Mouse (Mus musculus): ENCODE data around the gene Axin2. TPM values are rescaled to one million over a fixed set of nuclear protein-coding genes. Genes with fewer than 3 reads are reported as not detected.

The Axin2 gene
- total RNA-seq, 2 experiments from 2014 or later, result 9.5 to 9.8 TPM

DNA sequence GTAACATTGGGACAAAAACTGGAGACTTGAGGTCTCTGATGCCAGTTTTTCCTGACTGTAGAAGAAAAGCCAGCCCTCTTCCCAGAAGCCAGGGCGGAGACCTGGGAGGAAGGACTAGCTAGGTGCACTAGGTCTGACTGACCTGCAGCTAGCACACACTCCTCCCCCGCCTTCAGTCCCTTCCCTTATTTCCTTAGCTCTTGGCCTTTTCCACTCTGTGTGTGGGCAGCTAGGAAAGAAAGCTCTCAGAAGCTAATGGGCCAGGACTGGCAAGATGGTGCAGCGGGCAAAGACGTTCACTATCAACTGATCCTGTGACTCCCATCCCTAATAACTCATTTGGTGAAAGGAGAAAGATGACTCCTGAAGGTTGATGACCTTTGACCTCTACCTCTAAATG is 17.8 kb upstream of the Axin2 start:
- DNase-seq, result no peak

DNA sequence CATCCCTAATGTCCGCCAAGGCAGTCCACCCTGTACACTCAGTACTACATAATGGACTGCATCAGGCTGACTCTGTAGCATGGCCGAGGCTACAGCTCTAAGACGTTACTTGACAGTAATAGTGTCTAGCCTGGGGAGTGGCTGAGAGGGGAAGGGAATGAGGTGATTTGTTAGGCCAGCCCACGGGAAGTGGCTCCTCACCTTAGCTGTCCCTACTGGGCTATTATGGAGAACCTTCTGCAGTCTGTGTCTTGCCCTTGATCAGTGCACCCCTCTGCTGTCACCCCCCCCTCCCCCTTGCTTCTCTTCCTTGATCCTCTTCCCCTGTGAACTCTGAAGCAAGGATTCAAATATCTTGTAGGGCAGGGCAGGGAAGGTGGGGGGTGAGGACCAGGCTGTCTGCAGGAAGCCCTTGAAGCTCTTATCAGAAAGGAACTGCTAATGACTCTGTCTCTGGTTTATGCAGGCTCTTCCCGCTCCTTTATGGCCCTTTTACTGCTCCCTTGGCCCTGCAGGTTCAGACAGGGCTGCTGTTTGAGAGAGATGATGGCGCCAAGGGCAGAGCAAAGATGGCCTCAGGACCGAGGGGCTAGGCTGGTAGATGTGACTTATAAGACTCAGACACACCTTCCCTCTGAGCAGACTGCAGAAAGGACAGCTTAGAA is 13.4 kb upstream of the Axin2 start:
- DNase-seq, result no peak

DNA sequence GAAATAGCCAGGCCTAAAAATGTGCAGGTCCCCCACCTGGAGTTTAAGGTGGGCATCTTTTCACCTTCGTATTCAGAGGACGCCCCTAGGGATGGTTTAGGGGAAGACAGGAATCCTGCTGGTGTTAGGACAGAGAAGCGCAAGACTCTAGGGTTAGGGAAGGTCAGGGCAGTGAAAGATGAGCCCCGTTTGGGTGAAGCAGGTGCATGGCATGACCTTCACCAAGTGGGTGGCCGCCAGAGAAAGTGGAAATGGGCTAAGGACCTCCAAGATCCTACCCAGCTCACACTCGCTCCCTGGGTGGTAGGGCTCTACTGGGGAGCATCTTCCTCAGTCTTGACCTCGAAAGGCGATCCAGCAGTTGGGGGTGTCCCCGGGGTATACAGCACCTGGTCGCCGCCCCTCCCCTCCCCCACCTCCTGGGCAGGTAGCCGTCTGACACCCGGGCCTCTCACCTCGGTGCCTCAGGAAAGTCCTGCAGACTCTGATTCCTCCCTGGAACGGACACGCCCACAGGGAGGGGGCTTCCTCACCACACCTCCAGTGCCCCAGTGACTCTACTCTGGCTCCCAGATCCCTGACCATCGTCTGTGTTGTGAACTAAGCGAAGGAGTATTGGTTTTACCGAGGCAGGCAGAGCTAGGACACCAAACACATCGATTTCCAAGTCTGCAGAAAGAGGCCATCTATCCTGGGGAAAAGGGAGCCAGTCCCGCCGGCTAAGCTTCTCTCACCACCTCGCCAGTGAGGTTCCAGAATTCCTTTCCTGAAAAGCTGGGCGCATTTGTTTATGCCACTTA is 10.6 kb upstream of the Axin2 start:
- DNase-seq, result no peak

DNA sequence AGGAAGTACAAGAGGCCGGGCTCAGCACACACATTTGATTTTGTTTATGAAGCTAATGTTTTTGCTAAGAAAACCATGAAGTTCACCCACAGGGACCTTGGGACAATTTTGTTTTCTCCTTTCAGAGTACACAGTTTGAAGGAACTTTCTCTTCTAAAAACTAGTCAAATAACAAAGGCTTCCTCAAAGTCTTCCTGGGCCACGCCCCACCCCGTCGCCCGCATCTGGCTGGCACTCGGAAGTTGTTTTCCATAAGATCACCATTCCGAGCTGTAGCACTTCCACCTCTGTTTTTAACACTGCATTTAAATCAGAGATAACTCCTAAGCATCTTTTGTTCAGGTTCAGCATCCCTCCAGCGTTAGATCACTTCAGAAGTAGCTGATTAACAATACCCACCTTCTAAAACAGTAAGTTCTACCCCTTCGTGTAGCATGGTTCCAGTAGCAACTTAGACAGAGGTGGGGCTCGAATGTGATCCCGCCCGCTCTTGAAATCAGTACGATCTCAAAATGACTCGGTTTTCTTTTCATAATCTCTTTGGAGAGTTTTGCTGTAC is 9.7 kb upstream of the Axin2 start:
- DNase-seq, result no peak

DNA sequence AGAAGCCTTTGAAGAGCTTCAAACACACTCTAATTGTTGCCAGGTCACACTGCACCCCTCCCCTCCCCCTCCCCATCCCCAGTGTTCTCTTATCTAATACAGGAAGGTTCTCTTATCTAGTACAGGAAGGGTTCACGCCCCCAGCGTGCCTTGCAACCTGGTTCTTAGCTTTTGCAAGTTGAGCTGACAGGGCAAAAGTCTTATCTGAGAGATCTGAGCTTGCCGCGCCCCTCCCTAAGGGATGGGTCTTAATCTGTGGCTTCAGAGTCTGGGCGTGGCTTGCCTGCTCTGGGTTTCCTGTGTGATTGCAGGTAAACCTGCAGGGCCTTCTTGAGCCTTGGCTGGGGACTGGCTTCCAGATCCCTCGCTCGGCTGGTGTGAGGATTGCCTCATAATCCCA is 9.2 kb upstream of the Axin2 start:
- DNase-seq, result no peak

DNA sequence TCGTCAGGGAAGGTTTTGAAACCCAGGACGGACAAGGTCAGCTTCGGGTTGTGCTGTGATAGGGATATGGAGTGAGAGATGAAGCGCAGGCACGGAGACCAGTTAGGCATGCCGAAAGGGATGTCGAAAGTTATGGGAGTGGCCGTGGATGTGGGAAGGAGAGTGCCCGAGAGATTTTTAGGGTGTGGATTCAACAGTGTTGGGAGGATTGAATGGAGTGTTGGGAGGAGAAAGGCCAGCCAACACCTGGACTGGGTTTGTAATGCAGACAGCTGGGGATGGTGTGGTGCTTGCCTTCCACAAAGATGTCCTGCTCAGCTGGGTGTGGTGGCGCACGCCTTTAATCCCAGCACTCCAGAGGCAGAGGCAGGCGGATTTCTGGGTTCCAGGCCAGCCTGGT is 8.0 kb upstream of the Axin2 start:
- no peak for DNase-seq

DNA sequence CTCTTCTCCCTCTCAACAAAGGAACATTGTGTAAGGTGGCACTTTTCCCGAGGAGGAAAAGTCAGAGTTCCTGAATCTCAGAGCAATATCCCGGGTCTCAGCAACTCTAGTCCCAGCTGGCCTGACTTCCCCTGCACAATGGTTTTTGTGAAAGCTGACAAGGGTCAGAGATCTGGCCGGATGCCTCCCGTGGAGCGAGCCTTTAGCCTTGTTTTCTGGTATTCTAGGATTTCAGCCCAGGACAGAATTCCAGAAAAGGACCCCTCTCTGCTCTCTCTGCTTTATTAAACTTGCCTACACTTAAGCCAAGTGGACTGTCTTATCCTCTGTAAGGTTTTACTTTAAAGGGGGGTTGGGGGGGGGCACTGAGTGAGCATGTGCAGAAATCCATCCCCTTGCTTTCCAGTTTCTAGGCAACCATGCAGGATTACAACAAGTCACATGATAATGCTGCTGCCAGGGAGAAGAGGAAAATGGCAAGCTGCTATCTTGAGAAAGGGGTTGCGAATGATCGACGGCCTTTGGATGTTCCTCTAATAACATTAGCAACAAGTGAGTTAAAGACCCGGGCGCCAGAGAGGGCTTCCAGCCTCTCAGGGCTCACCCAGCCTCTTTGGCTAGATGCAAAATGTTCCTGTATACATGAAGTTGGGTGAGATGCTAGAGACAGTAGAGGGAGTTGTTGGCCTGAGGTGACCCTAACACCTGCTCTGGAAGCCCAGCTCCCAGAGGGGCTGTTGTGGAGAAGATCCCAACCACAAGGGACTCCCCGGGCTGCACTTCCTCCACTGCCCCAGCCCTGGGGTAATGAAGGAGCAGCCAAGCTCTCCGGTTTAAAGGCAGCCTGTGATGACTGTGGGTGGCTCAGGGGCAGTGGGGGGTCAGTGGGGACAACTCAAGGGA is 2.5 kb upstream of the Axin2 start:
- DNase-seq, result no peak

DNA sequence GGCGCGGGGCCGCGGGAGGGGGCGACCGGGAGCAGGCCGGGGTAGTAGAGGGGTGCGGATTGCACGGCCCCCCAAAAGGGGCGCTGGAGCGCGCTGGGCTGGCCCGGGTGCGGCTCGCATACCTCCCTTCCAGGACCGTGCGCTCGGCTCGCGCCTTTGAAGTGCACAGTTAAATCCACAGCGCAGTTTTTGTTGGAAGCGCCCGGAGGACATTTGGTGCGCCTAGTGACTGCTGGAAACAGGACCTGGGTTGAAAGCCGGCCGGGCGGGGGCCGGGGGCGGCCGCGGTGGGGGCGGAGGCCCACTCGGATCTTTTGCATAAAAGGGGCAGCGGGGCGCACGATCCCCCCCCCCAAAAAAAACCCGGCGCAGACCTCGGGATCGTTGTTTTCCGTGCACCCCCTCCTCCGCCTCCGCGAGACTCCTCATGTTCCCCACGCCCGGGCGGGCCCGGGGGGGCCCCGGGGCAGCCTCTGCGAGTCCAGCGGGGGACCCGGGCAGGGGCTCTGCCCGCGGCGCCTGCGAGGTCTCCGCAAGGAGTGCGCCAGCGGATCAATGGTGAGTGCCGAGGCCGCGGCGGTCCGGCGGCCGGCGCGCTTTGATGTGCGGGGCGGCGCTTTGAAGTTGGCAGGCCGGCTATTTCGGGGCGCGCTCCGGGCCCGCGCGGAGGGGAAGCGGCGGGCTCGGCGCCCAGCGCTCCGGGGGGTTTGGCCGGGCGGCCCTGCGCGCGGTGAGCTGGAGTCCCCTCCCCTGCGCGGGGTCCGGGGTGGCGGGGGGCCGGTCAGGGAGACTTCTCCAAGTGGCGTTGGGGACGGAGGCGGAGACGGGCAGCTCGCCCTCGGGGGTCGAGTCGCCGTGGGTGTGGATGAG is 722 bp downstream of the Axin2 start:
- peak; percentile 84 for DNase-seq

DNA sequence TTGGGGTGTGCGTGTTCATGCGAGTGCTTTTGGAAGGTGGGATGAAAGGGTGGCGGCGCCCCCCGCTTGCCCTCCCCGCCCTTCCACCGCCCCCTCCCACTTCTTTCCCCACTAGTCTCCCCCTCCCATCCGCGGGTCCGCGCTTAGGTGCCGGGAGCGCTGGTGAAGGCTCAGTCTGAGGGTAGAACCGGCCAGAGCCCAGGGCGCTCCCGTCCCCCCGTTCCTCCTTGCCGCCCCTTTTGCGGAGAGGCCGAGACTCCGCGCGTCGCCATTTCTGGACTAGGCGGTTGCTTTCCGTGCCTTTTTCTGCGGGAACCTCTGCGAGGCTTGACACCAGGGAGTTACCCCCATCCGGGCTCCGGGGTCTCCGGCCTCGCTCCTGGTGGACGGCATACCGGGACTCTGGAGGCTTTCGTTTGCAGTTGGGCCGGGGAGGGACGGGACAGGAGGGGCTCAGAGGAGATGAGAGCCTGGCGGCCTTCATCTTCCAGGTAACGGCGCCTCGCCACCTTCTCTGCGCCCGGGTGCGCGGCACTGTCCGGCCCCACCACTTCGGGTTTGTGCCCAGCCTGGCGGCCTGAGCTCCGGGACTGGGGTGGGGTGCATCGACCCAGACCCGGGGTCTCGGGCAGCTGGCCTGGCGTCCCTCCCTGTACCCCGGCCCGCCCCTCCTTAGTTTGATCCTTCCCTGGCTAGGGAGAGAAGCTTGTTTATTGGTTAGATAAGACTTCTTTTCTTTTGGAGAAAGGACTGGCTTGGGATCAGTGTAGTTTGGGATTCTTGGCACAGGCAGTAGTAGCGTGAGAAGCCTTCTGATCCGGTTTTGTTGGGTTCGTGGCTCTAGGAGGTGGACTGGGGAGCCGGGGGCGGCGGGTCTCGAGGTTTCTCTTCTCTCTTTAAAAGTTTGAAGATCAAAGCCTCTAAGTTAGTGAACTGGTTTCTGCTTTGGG is 1.6 kb downstream of the Axin2 start:
- peak; percentile 48 for DNase-seq

DNA sequence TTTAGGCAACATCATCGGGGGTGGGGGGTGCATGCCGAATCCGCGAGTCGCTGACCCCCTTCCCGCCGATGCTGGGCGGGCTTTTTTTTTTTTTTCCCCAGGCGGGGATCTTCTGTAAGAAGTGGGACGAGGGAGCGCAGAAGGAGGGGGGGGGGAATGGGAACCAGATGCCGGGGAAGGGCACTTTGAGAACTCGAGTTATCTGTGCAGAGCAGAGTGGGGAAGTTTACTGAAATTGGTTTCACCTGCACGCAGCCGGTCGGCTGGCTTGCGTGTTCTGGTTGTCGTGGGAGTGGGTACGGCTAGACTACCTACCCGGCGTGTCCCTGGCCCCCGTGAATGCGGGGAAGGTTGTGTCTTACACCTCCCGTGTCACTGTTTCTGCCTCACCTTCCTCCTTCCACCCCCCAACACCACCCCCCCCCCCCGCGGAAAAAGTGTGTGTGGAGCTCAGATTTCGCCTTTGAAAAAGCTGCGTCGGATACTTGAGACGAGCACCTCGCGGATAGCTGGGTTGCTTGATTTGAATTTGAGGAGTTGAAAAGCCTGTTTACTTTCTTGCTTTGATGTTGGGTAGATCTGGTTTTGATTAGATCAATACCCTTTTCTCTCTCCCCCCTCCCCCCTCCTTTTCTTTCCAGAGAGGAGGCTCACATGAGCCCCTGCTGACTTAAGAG is 2.5 kb downstream of the Axin2 start:
- no peak for DNase-seq

DNA sequence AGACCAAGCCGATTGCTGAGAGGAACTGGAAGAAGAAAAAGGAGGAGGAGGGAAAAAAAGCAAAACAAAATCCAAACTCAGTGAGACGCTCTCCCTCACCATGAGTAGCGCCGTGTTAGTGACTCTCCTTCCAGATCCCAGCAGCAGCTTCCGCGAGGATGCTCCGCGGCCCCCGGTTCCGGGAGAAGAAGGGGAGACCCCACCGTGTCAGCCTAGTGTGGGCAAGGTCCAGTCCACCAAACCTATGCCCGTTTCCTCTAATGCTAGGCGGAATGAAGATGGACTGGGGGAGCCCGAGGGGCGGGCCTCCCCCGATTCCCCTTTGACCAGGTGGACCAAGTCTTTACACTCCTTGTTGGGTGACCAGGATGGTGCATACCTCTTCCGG is 3.0 kb downstream of the Axin2 start:
- DNase-seq, result no peak

DNA sequence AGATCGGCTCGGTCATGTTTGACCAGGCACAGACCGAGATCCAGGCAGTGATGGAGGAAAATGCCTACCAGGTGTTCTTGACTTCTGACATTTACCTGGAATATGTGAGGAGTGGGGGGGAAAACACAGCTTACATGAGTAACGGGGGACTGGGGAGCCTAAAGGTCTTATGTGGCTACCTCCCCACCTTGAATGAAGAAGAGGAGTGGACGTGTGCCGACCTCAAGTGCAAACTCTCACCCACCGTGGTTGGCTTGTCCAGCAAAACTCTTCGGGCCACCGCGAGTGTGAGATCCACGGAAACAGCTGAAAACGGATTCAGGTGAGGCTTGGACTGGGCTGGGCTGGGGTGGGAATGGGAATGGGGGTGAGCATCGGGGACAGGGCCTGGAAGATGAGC is 3.6 kb downstream of the Axin2 start:
- no peak for DNase-seq

DNA sequence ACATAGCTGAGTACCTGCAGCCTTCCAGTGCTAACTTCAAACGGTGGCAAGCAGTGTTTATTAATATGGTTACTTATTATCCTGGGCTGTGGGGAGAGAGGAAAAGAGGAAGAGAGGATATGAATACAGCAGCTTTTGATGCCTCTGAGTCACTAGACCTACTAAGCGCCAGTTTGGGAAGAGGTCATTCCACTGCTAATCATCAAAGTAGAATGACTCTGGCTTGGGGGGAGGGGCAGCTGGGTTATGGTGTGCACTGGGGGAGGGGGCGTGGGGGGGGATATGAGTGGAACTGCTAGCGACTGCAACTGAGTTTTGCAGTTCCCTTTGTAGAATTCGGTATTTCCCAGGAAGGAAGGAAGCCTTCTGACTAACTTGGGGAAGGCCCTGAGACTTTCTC is 4.2 kb downstream of the Axin2 start:
- DNase-seq, result no peak

DNA sequence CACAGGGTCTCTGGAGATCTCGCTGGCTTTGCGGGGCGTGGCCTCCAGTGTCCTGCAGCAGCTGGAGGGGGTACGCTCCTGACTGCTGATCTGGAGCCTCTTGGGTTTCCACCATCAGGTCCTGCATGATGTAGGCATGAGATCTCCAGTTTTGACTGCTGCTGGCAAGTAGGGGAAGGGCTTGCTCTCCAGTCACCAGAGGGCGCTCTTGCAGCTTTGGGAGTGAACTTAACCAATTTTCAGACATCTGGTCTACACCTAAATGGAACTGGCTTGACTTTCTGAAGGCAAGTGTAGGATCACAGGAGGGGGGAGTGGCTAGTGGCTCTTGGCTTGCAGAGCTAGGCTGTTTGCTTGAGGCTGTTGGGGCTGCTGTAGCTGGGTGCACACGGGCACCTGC is 5.1 kb downstream of the Axin2 start:
- DNase-seq, result peak; percentile 70

DNA sequence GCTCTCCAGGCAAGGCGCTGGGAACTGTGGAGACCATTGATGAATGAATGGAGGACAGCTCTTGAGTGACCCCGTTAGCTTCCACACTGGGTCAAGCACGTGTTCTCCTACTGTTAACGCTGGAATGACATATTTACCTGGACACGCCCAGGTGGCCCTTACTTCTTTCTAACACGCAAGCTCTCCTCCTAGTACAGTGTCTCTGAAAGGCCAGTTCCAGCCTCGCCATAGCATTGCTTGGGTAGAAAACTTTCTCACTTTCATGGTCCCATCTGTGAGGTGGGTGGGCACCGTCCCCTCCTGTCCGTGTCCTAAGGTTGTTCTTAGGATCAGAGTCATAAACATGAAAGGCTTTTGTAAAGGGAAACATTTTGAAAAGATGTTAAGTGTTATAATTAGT is 5.7 kb downstream of the Axin2 start:
- no peak for DNase-seq

DNA sequence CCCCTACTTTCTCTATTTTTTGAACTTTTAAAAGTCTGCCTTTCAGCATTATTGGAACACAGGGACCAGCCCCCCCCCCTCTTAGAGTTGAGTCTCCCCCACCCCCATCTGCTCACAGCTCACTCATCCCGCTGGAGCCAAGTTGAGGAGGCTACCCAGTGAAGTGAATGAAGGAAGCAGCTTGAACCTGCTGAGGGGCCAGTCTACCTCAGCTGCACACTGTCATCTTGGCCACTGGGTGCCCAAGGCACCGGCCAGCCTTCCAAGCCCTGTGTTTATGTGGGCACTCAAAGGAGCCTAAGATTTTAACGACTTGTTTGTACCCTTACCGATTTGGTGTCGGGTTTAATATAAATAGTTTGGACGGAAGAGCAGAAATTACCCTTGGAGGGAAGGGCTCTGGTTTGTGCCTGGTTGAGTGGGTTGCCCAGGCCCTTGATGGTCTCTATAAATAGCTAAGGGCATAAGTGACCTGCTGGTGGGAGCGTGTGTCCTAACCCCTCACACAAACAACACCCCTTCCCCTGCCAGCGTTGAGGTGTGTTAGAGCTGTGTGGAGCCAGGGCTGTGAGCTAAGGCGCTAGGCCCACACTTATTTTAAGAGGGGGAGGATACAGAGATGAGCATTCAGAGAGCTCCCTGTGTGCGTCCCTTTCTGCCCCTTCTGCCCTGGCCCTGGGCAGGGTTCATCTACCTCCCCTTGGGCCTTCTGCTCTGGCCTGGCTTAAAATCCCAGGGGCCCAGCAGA is 6.4 kb downstream of the Axin2 start:
- DNase-seq, result peak; percentile 41

DNA sequence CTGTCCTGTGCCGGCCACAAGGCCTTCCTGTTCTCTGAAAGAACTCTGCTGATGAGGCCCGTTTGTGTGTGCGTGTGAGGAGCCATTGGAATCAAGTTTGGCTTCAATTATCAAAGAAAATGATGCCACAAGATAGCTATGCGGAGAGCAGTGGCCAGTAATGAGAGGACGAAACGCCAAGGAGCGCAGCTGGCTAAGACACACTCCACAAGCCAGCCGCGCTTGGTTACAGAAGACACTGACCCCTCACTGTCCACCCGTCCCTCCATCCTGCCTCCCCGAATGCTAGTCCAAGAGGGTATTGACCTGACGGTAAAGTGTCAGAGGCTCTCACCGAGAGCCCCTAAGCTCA is 6.9 kb downstream of the Axin2 start:
- DNase-seq, result no peak

DNA sequence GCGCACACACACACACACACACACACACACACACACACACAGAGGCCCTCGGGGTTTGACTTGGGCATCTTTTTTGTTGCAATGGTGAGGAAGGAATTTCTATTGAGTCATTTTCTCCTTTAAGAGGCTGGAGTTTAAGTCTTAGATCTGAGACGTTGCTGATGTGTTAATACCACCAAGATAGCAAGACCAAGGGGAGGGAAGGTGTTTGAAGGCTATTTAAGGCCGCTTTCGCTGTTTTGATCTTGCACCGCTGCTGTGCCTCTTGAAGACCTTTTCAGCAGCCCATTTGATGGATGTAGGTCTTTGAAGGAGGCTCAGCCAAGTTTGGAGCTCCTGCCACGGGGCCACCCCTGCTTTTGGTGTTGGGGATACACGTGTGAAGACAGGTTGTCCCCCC is 7.9 kb downstream of the Axin2 start:
- DNase-seq, result no peak

DNA sequence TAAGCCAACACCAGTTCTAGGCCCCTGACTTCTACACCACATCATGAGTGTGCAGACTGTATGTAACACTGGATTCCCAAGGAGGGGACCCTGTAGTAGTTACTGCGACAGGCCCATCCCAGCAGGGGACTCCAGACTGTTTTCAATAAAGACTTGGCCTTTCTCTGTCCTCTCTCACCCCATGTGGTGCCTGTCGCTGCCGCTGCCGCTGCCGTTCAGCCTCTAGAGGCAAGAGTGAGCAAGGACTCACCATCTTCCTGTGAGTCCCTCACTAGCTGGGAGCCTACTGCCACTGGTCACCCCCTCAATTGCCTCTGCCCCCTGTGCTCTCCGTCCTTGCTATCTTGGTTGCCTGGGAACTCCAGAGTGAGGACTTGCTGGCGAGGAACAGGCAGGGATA is 8.6 kb downstream of the Axin2 start:
- DNase-seq, result no peak

Measured in gastrocnemius, postnatal 25 days (tissue).